Mouse (Mus musculus) megakaryocyte, embryonic 14.5 days (primary cell): Measurements from ENCODE around the gene Zzz3.

ENCODE experiments used
- FLI1 ChIP-seq: IDR thresholded peaks from 2 replicates; pipeline ENCODE4 v1.6.1; 2012; ENCODE audit warnings: low read length, inconsistent platforms, mixed read lengths
- GATA1 ChIP-seq: IDR thresholded peaks from 3 replicates; pipeline ENCODE4 v1.6.1; 2012; ENCODE audit warnings: mixed read lengths, low read length, inconsistent platforms, borderline replicate concordance

GRCm38 (mm10) chr3:152400875-152401274 is 5.6 kb downstream of the Zzz3 start:
- TF ChIP-seq FLI1 (no peak), GATA1 (no peak)
